Mouse (Mus musculus) liver, embryonic 11.5 days (tissue): ENCODE results near the gene Hipk1. TPM values are rescaled to one million over a fixed set of nuclear protein-coding genes. Genes with fewer than 3 reads are reported as not detected.

Experiments
- ATAC-seq: fragments of 200-750 bp; cut with Nextera tagmentation; replicated peaks from 2 replicates; pipeline ENCODE4 v1.8.0; 2017; ENCODE audit warnings: moderate number of reproducible peaks, mild to moderate bottlenecking, moderate TSS enrichment, moderate library complexity; ENCODE audit not compliant: low FRiP score
- DNase-seq: peaks from one replicate; pipeline ENCODE4 v3.0.0-alpha.2; 2017; ENCODE audit warnings: low spot score
- H3K27ac ChIP-seq: fragments of 300-500 bp; sonication (generic); 2 replicates; pipeline ENCODE4 v1.5.1; 2014; ENCODE audit warnings: mild to moderate bottlenecking, low read depth, low read length, control low read depth
- H3K27me3 ChIP-seq: fragments of 300-500 bp; sonication (generic); replicated peaks from 2 replicates; pipeline ENCODE4 v1.6.1; 2014; ENCODE audit warnings: low read length, mixed read lengths; ENCODE audit not compliant: control insufficient read depth, insufficient read depth
- H3K36me3 ChIP-seq: fragments of 300-500 bp; sonication (generic); 2 replicates; pipeline ENCODE4 v1.6.1; 2014; ENCODE audit warnings: mild to moderate bottlenecking, low read length, moderate library complexity, mixed read lengths; ENCODE audit not compliant: control insufficient read depth, insufficient read depth
- H3K4me1 ChIP-seq: fragments of 300-500 bp; sonication (generic); replicated peaks from 2 replicates; pipeline ENCODE4 v1.6.1; 2014; ENCODE audit warnings: low read length, mixed read lengths; ENCODE audit not compliant: control insufficient read depth, insufficient read depth
- H3K4me2 ChIP-seq: fragments of 300-500 bp; sonication (generic); 2 replicates; pipeline ENCODE4 v1.6.1; 2014; ENCODE audit warnings: mild to moderate bottlenecking, control low read depth, moderate library complexity
- H3K4me3 ChIP-seq: fragments of 300-500 bp; sonication (generic); 2 replicates; pipeline ENCODE4 v1.5.1; 2014; ENCODE audit warnings: low read depth, low read length, control low read depth
- H3K9ac ChIP-seq: fragments of 300-500 bp; sonication (generic); 2 replicates; pipeline ENCODE4 v1.6.1; 2014; ENCODE audit warnings: low read depth, low read length, control low read depth
- H3K9me3 ChIP-seq: fragments of 300-500 bp; sonication (generic); 2 replicates; pipeline ENCODE4 v1.6.1; 2016; ENCODE audit warnings: low read length, inconsistent platforms, mixed read lengths; ENCODE audit not compliant: control insufficient read depth
- WGBS: fragments of 180-500 bp; shearing (Covaris S2); extraction: QIAGEN DNeasy Blood & Tissue Kit; methylation state at CpG from one replicate; pipeline ENCODE4 v1.1.7; 2014; 5-methylcytosine and 5-hydroxymethylcytosine counted together
- polyA plus RNA-seq: library from polyadenylated mRNA; unstranded; fragments of >200 nt; fragmentation: Nextera tagmentation; extraction: Ambion mirVana; gene quantifications from 2 replicates; pipeline ENCODE4 v1.2.1, GENCODE M21; 2014

Hipk1 gene
- polyA plus RNA-seq, 1 experiment from 2014 or later, result 15.7 TPM

GRCm38 (mm10) chr3:103705426-103705825 lies 85.9 kb downstream of the Hipk1 start:
- no peak overlapping the region for H3K4me2 ChIP-seq
- no peak for ATAC-seq
- DNase-seq, result no peak
- H3K27ac ChIP-seq, result no peak overlapping the region
- H3K4me3 ChIP-seq, result no peak overlapping the region
- no peaks in the 10 kb centered on the region for H3K36me3 ChIP-seq
- H3K9me3 ChIP-seq, result no peaks in the 10 kb centered on the region
- WGBS, result 82% methylated on average over 12 of the region's 12 CpGs
- H3K4me1 ChIP-seq, result no peaks in the 10 kb centered on the region
- H3K27me3 ChIP-seq, result no peaks in the 10 kb centered on the region
- no peak overlapping the region for H3K9ac ChIP-seq

- no peak for DNase-seq
Observed at GRCm38 (mm10) chr3:103704661-103705060, 86.7 kb downstream of the Hipk1 start.

GRCm38 (mm10) chr3:103696388-103696925 lies 94.9 kb downstream of the Hipk1 start:
- Histone ChIP-seq H3K36me3 (no peaks in the 10 kb centered on the region), H3K4me2 (no peak overlapping the region), H3K27me3 (no peaks in the 10 kb centered on the region), H3K9ac (no peak overlapping the region), H3K4me1 (no peaks in the 10 kb centered on the region), H3K27ac (no peak overlapping the region), H3K4me3 (no peak overlapping the region), H3K9me3 (no peaks in the 10 kb centered on the region)
- ATAC-seq, result no peak
- DNase-seq, result no peak
- 89% methylated on average over 1 of the region's 1 CpGs for WGBS

More at GRCm38 (mm10) chr3:103704661-103705060, 86.7 kb downstream of the Hipk1 start:
- Histone ChIP-seq H3K9ac (no peak overlapping the region), H3K4me1 (no peaks in the 10 kb centered on the region), H3K4me3 (no peak overlapping the region), H3K9me3 (no peaks in the 10 kb centered on the region), H3K27me3 (no peaks in the 10 kb centered on the region), H3K27ac (no peak overlapping the region), H3K4me2 (no peak overlapping the region), H3K36me3 (no peaks in the 10 kb centered on the region)
- ATAC-seq, result no peak
- 76% methylated on average over 6 of the region's 6 CpGs for WGBS

- Histone ChIP-seq H3K4me2 (no peak overlapping the region), H3K9ac (no peak overlapping the region), H3K4me3 (no peak overlapping the region), H3K36me3 (no peaks in the 10 kb centered on the region), H3K9me3 (no peaks in the 10 kb centered on the region), H3K27me3 (no peaks in the 10 kb centered on the region), H3K27ac (no peak overlapping the region), H3K4me1 (no peaks in the 10 kb centered on the region)
- DNase-seq (no peak), ATAC-seq (no peak)
- 51% methylated on average over 3 of the region's 3 CpGs for WGBS
Observed at GRCm38 (mm10) chr3:103695556-103695955, 95.8 kb downstream of the Hipk1 start.

- Histone ChIP-seq H3K36me3 (no peaks in the 10 kb centered on the region), H3K9me3 (no peaks in the 10 kb centered on the region), H3K27ac (no peak overlapping the region), H3K4me1 (no peaks in the 10 kb centered on the region), H3K4me2 (no peak overlapping the region), H3K4me3 (no peak overlapping the region), H3K27me3 (no peaks in the 10 kb centered on the region), H3K9ac (no peak overlapping the region)
- DNase-seq, result no peak
- no peak for ATAC-seq
- 70% methylated on average over 3 of the region's 3 CpGs for WGBS
Observed at GRCm38 (mm10) chr3:103690506-103690905, 100.9 kb downstream of the Hipk1 start.

Other genes starting within 250 kb of the Hipk1 start
- 0.32 and 0.52 TPM in 2 replicates for gene Syt6, start 216.3 kb downstream of the Hipk1 start, polyA plus RNA-seq
- gene Atg4a-ps, start 145.5 kb downstream of the Hipk1 start, polyA plus RNA-seq, result 0.08 and 0.25 TPM in 2 replicates
- 7.8 and 8.5 TPM in 2 replicates for gene Olfml3, start 53.6 kb downstream of the Hipk1 start, polyA plus RNA-seq
- not detected in 2 replicates for gene Gm10964, start 52.2 kb downstream of the Hipk1 start, polyA plus RNA-seq
- gene Dclre1b, start 17.9 kb upstream of the Hipk1 start, polyA plus RNA-seq, result 35.1 and 36.8 TPM in 2 replicates
- gene Ap4b1, start 18.0 kb upstream of the Hipk1 start, polyA plus RNA-seq, result 20.8 and 23.9 TPM in 2 replicates
- 0.75 TPM in 1 of 2 replicates, not detected in the other for gene Gm43064, start 18.0 kb upstream of the Hipk1 start, polyA plus RNA-seq
- gene Bcl2l15, start 41.0 kb upstream of the Hipk1 start, polyA plus RNA-seq, result 0.63 and 1.2 TPM in 2 replicates
- gene Ptpn22, start 68.2 kb upstream of the Hipk1 start, polyA plus RNA-seq, result 0.96 and 1.7 TPM in 2 replicates
- 11.0 and 11.6 TPM in 2 replicates for gene Rsbn1, start 122.6 kb upstream of the Hipk1 start, polyA plus RNA-seq
- 19.7 and 20.8 TPM in 2 replicates for gene Phtf1, start 176.5 kb upstream of the Hipk1 start, polyA plus RNA-seq